ENCODE assay signal across 8 mouse cellular contexts in genomic region chr5:4104341-4105040, GRCm38 (mm10). TPM values are rescaled to one million over a fixed set of nuclear protein-coding genes. Genes with fewer than 3 reads are reported as not detected.
DNase-seq lines count a peak whose midpoint lies in the region; ATAC-seq and TF ChIP-seq lines count a peak whose summit lies in the region.

TSS of gene Cyp51 (minus strand) at chr5:4104746.

- H3K27me3 ChIP-seq in hindbrain, postnatal 0 days (ENCODE audit: insufficient read depth, low read length) = no peaks in the 10 kb centered on the region

- peak; percentile 81 for DNase-seq in WW6 (ENCODE audit: low read depth, low spot score)
- DNase-seq in cerebellum, postnatal 4 days (ENCODE audit: low spot score in 2 of 2) = peak; percentile 84 to 92
- DNase-seq in gastrocnemius, adult 2 months = peak; percentile 91
- peak; percentile 97 for DNase-seq in hindbrain, postnatal 0 days (ENCODE audit: low spot score)
- peak; percentile 89 to 91 for DNase-seq in left cerebral cortex, adult 2 months (ENCODE audit: extremely low spot score in 1 of 2, low spot score in 2 of 2)
- peak; percentile 89 to 92 for DNase-seq in right cerebral cortex, adult 2 months (ENCODE audit: low spot score in 2 of 2)
- DNase-seq in urinary bladder, postnatal 14 days (ENCODE audit: low spot score) = peak; percentile 87

- peaks cover 9% of the 10 kb centered on the region; the same call in 1 of the 2 replicates for H3K36me3 ChIP-seq in hindbrain, postnatal 0 days (ENCODE audit: insufficient read depth, low read length)

- no peaks in the 10 kb centered on the region for H3K9me3 ChIP-seq in hindbrain, postnatal 0 days (ENCODE audit: low read length)

- peak within 1 kb of the TSS; percentile 80 for H3K4me2 ChIP-seq in hindbrain, postnatal 0 days (ENCODE audit: low read depth, low read length)

- no peaks in the 10 kb centered on the region for H3K4me1 ChIP-seq in hindbrain, postnatal 0 days (ENCODE audit: insufficient read depth, low read length)

- peak within 1 kb of the TSS; percentile 75 for H3K9ac ChIP-seq in hindbrain, postnatal 0 days (replicated peaks; ENCODE audit: low read length)

- peak within 1 kb of the TSS; percentile 90 for H3K4me3 ChIP-seq in gastrocnemius, adult 2 months
- peak within 1 kb of the TSS; percentile 75 for H3K4me3 ChIP-seq in hindbrain, postnatal 0 days (ENCODE audit: low read length)
- peak within 1 kb of the TSS; percentile 80 for H3K4me3 ChIP-seq in left cerebral cortex, adult 2 months

- ATAC-seq in hindbrain, postnatal 0 days = peak; percentile 98
- peak; percentile 92 for ATAC-seq in megakaryocyte, adult 5-6 weeks (ENCODE audit: poor library complexity, severe bottlenecking)

- WGBS in hindbrain, postnatal 0 days = under 1% methylated on average over 59 of the region's 59 CpGs

- intact Hi-C loops in gastrocnemius, adult 2 months (cut with DNase I) = loop anchor here (5.0 to 10.0 kb wide), 2 partner anchors 88 to 460 kb away; partner anchors contain the start of gene Mterf1b
- intact Hi-C loops in left cerebral cortex, adult 2 months (cut with DNase I) = loop anchor here (2.0 to 5.0 kb wide), 2 partner anchors 86 to 813 kb away; no protein-coding TSS in a partner anchor

- TF ChIP-seq CTCF in gastrocnemius, adult 2 months (IDR thresholded peaks at IDR 0.05) = no peak
- TF ChIP-seq CTCF in hindbrain, postnatal 0 days (IDR thresholded peaks at IDR 0.05; ENCODE audit: low read depth) = no peak
- no peak for TF ChIP-seq CTCF in left cerebral cortex, adult 2 months (IDR thresholded peaks at IDR 0.05)

- H3K27ac ChIP-seq in gastrocnemius, adult 2 months = peak within 1 kb of the TSS; percentile 90
- peak within 1 kb of the TSS; percentile 95 for H3K27ac ChIP-seq in hindbrain, postnatal 0 days
- peak within 1 kb of the TSS; percentile 100 for H3K27ac ChIP-seq in left cerebral cortex, adult 2 months

RNA-seq across cellular contexts. Expression of gene Cyp51, which starts in this region (rescaled TPM):
- 1 to 10 TPM; 1.8 to 3.9 TPM for total RNA-seq in gastrocnemius, adult 2 months (2021)
- total RNA-seq in hindbrain, postnatal 0 days (2014; rRNA removed) = 156 and 221 TPM in 2 replicates
- 100 and 104 TPM in 2 replicates for polyA plus RNA-seq in hindbrain, postnatal 0 days (2015; fragmentation: Nextera tagmentation; extraction: Ambion mirVana)
- 10 to 100 TPM; 42.0 to 51.6 TPM for total RNA-seq in left cerebral cortex, adult 2 months (2021)
- 14.1 and 18.5 TPM in 2 replicates for total RNA-seq in megakaryocyte, adult 5-6 weeks (2015)
- total RNA-seq in megakaryocyte, adult 5-6 weeks (2017) = 17.5 and 20.9 TPM in 2 replicates

Comparison
In these comparisons a context has a peak if more than half of its experiments do, and no peak if none do; other contexts are left out.
1. Peak in every context shown above with its lines: DNase-seq, ATAC-seq, H3K4me3 ChIP-seq and H3K27ac ChIP-seq.